Mouse (Mus musculus) liver, embryonic 14.5 days (tissue): Measurements from ENCODE around the gene Gm5483.

ENCODE experiments used
- CTCF ChIP-seq: IDR thresholded peaks from 2 replicates; pipeline ENCODE4 v1.5.1; 2016; ENCODE audit warnings: antibody characterized with exemption, low read depth, control low read depth
- EP300 ChIP-seq: IDR thresholded peaks from 2 replicates; pipeline ENCODE4 v1.6.1; 2016; ENCODE audit warnings: antibody characterized with exemption, low read depth

GRCm38 (mm10) chr16:36199226-36199625, 15.2 kb downstream of the Gm5483 start:
- no peak for TF ChIP-seq CTCF
- TF ChIP-seq EP300 = no peak
